Mouse (Mus musculus) lung, adult 2 months (tissue): ENCODE results near the gene Sf3a1. TPM values are rescaled to one million over a fixed set of nuclear protein-coding genes. Genes with fewer than 3 reads are reported as not detected.
A peak's percentile ranks its signal among the peaks of the same experiment; 100 is the strongest.

ENCODE experiments used
- DNase-seq: peaks from one replicate; pipeline ENCODE4 v3.0.0; 2022
- H3K4me1 ChIP-seq: fragments of 200-500 bp; 2 replicates; pipeline ENCODE4 v1.6.1; 2011; ENCODE audit warnings: low read length; ENCODE audit not compliant: control insufficient read depth, insufficient read depth
- H3K4me3 ChIP-seq: fragments of 200-500 bp; replicated peaks from 2 replicates; pipeline ENCODE3; 2011; ENCODE audit warnings: low read depth, mild to moderate bottlenecking, control low read depth, low read length; ENCODE audit errors: extremely low read depth
- CTCF ChIP-seq: fragments of 200-500 bp; IDR thresholded peaks from 2 replicates; pipeline ENCODE4 v1.5.1; 2011; ENCODE audit warnings: mild to moderate bottlenecking, low read length, control low read depth; ENCODE audit not compliant: insufficient read depth
- POLR2A ChIP-seq: fragments of 200-500 bp; IDR thresholded peaks from 2 replicates; pipeline ENCODE4 v1.6.1; 2011; ENCODE audit warnings: low read depth, mild to moderate bottlenecking, control low read depth, low read length, borderline replicate concordance; ENCODE audit errors: extremely low read depth
- WGBS: fragments of 180-500 bp; shearing (Covaris S2); methylation state at CpG from one replicate; pipeline ENCODE4 v1.1.7; 2018; 5-methylcytosine and 5-hydroxymethylcytosine counted together
- polyA plus RNA-seq: library from polyadenylated mRNA; depleted of rRNA; stranded (reverse); fragments of >200 nt; gene quantifications from 2 replicates; pipeline ENCODE4 v1.2.3, GENCODE M21; 2012

Sf3a1 gene
- polyA plus RNA-seq, 1 experiment: 27.0 TPM

- peaks cover 21% of the 10 kb centered on the region for H3K4me1 ChIP-seq
Measured at GRCm38 (mm10) chr11:4219317-4219751, 59.2 kb downstream of the Sf3a1 start.

GRCm38 (mm10) chr11:4219908-4220307, 59.8 kb downstream of the Sf3a1 start:
- peaks cover 21% of the 10 kb centered on the region for H3K4me1 ChIP-seq
- no peak for TF ChIP-seq POLR2A
- no peak for TF ChIP-seq CTCF
- no peak overlapping the region for H3K4me3 ChIP-seq
- WGBS: 58% methylated on average over 9 of the region's 9 CpGs
- no peak for DNase-seq

More at GRCm38 (mm10) chr11:4219317-4219751, 59.2 kb downstream of the Sf3a1 start:
- DNase-seq: peak; percentile 69
- TF ChIP-seq CTCF: peak; percentile 81
- no peak for TF ChIP-seq POLR2A
- WGBS: 19% methylated on average over 2 of the region's 2 CpGs
- peak overlapping the region; percentile 36 for H3K4me3 ChIP-seq

- Histone ChIP-seq H3K4me3 (no peak overlapping the region), H3K4me1 (peaks cover 20% of the 10 kb centered on the region)
- 60% methylated on average over 28 of the region's 28 CpGs for WGBS
- peak; percentile 81 for DNase-seq
- peak; percentile 91 for TF ChIP-seq CTCF
- no peak for TF ChIP-seq POLR2A
Measured at GRCm38 (mm10) chr11:4220443-4221400, 60.6 kb downstream of the Sf3a1 start.

GRCm38 (mm10) chr11:4222046-4222950, 62.1 kb downstream of the Sf3a1 start:
- Histone ChIP-seq H3K4me3 (no peak overlapping the region), H3K4me1 (peaks cover 11% of the 10 kb centered on the region)
- TF ChIP-seq CTCF (no peak), POLR2A (no peak)
- no peak for DNase-seq
- 70% methylated on average over 17 of the region's 17 CpGs for WGBS

GRCm38 (mm10) chr11:4223393-4224188, 63.4 kb downstream of the Sf3a1 start:
- Histone ChIP-seq H3K4me3 (no peak overlapping the region), H3K4me1 (peaks cover 6% of the 10 kb centered on the region)
- DNase-seq: no peak
- WGBS: 36% methylated on average over 7 of the region's 7 CpGs
- TF ChIP-seq CTCF (no peak), POLR2A (no peak)

GRCm38 (mm10) chr11:4224223-4224622, 64.1 kb downstream of the Sf3a1 start:
- TF ChIP-seq CTCF: no peak
- no peak for TF ChIP-seq POLR2A

GRCm38 (mm10) chr11:4226569-4227325, 66.6 kb downstream of the Sf3a1 start:
- Histone ChIP-seq H3K4me1 (no peaks in the 10 kb centered on the region), H3K4me3 (no peak overlapping the region)
- TF ChIP-seq POLR2A (no peak), CTCF (no peak)
- DNase-seq: no peak
- WGBS: 78% methylated on average over 5 of the region's 5 CpGs

More at GRCm38 (mm10) chr11:4224223-4224622, 64.1 kb downstream of the Sf3a1 start:
- Histone ChIP-seq H3K4me3 (no peak overlapping the region), H3K4me1 (peaks cover 2% of the 10 kb centered on the region)
- DNase-seq: no peak
- 64% methylated on average over 2 of the region's 2 CpGs for WGBS

- WGBS: 34% methylated on average over 8 of the region's 8 CpGs
- Histone ChIP-seq H3K4me1 (no peaks in the 10 kb centered on the region), H3K4me3 (no peak overlapping the region)
- DNase-seq: no peak
- TF ChIP-seq POLR2A (no peak), CTCF (no peak)
Measured at GRCm38 (mm10) chr11:4228463-4228862, 68.3 kb downstream of the Sf3a1 start.
